Mouse (Mus musculus) kidney, postnatal 25 days (tissue): Measurements from ENCODE around the gene Zfp369.
"Not testable (repeated sequence)": the region's sequence is repeated elsewhere in the genome, so short reads cannot be mapped to it uniquely, and the experiment has no call there.

Experiments
- DNase-seq, 2 experiments: peaks; one replicate each; pipeline ENCODE4 v3.0.0; 2021; ENCODE audit warnings: mixed read lengths in 2 of 2

The Zfp369 gene

DNA sequence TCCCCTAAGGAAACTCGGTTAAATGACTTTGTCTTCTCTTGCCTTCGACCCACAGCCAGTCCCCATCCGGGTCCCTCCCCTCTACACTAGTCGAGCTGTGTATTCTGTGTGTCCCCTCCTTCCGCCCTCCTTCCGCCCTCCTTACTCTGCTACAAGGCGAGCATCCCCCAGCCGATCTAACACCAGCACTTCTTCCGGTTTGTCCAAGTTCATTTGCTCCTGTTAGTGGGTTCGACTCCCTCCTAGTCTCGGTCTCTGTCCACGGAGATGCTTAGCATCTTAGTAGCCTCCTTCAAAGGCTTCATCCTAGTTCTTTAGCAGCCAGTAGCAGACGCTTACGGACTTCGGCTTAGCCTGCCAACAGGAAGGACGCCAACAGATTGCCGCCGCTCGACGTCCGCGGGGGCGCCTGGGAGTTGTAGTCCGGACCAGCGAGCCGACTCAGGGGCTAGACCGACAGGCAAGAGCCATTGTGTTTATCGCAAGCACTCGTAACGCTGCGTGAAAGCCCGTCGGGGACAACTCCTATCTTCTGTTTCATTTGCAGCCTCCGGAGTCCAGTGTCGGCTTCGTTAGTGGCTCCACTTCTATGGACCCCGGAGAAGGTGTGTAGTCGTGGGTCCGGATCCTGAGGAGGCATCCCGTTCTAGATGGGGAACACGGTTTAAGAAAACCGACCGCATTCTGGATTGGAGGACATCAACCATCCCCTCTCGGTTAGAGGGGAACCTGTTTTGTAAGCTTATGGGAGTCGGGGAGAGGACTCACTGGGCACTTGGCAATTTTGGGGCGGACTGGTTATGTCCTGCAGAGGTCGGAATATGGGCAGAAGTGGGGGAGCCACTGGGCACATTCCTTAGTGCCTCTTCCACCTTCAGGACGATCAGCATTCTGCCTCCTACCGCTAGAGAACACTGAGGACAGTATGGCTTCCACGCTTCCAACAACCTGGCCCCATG is at the start of gene Zfp369:
TSS of gene Zfp369 (plus strand) at position 432 of the 959 bp plus-strand sequence.
- peak; percentile 95 to 97 for DNase-seq

- DNase-seq = no peak
Measured at GRCm38 (mm10) chr13:65237211-65237610, 41.4 kb upstream of the Zfp369 start.

- peak; percentile 97 to 98 for DNase-seq
Measured at GRCm38 (mm10) chr13:65240509-65241098, 38.0 kb upstream of the Zfp369 start.

DNA sequence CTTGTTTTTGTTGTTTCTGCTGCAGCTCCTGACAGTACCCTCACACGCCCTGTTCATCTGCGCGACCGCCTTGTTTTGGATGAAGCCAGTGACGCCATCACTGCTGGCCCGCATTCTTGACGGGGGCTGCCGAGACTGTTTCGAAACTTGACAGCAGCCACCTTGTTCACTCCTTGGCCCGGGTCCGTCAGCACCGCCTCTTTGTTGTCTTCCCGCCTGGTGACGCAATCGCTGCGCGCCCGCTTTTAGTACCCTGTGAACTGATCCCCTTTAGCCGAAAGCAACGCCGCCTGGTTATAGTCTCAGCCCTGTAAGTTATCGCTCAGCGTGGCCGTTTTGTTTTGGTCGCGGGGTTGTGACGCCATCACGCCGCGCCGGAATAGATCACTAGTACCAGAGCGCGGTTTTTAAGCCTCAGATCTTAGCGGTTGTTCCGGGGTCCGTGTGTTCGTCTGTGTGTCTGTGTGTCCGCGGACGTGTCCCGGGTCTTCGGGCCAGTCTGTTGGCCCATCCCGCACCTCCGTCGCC is 37.5 kb upstream of the Zfp369 start:
- DNase-seq = peak; percentile 97 to 99

- DNase-seq = peak in 1 of 2 experiments; percentile 63
Measured at GRCm38 (mm10) chr13:65241627-65242318, 36.8 kb upstream of the Zfp369 start.

DNA sequence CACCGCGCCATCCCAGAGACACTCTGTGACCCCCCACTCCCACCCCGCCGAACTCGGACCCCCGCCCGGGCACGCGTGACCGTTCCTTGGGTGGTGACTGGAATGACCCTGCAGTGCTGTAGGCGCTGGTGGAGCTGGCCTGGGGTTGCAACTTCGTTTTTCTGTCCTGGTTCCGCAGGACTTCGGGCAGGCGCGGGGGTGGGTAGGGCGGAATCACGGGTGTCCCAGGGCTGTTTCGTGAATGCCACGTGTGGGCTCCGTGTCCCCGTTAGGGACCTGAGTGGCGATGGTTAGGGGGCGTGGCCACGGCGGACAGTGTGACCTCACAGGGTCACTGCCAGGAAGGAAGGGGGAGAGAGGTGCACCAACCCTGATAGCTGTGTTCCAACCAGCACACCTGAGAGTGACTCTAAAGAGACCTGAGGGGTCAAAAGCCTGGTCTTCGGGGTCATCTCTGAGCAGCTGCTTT is 36.3 kb upstream of the Zfp369 start:
- DNase-seq = peak in 1 of 2 experiments; percentile 37

GRCm38 (mm10) chr13:65243273-65243672 is 35.3 kb upstream of the Zfp369 start:
- no peak for DNase-seq

GRCm38 (mm10) chr13:65258175-65258954 is 20.2 kb upstream of the Zfp369 start:
- DNase-seq = peak in 1 of 2 experiments; percentile 39

GRCm38 (mm10) chr13:65259239-65259638 is 19.4 kb upstream of the Zfp369 start, which contains the start of gene Gm10775:
Gm10775 (plus strand) TSS chr13:65259539.
- DNase-seq = no peak

DNA sequence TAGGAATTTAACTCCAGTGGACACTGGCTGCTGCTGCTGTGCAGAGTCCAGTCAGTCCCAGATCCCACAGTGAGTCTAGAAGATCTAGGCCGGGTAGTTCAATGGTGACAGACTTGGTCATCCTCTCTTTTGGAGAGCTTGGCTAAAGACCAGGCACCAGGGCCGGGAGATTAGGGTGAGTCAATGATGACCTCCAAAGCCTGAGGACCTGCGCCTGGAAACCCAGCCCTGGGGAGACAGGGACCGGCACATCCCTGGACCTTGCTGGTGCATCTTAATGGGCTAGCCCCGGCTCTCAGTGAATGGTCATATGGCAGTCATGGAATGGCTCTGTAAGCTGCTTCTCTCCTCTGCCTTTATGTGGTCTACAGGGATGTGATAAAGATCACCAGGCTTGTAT is 16.5 kb upstream of the Zfp369 start:
- no peak for DNase-seq

DNA sequence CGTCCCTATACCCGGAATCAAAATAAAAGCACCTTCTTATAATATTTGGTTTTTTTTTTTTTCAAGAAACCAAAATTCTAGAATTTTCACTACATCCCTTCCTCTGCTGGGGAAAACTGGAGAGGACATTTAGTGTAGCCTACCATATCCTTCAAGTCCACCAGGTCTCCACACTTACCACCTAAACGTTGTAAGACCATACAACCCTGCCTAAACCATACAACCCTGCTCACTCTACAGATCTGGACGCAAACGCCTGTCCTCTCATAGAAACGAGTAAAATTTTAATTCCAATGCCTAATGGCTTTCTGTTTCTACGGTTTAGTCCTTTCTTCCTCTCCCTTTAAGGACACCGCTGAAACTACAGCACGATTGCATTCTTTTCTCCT is 626 bp upstream of the Zfp369 start:
- DNase-seq = no peak

DNA sequence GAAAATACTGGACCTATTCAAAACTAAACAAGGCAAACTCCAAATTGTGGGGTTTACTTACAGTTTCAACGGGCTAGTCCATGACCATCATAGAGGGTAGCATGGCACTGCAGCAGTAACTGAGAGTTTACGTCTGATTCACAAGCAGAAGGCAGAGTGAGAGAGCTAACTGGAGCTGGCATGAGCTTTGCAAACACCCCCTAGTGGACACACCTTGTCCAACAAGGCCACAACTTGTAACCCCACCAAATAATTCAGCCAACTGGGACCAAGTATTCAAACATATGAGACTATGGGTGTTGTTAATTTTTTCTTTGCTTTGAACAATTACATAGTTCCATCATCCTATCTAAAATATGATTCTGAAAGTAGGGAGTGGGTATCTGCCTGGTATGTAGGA is 8.2 kb downstream of the Zfp369 start:
- DNase-seq = no peak

GRCm38 (mm10) chr13:65296354-65296753 is 17.7 kb downstream of the Zfp369 start:
- DNase-seq = no peak

- DNase-seq = peak in 1 of 2 experiments; percentile 37
Measured at GRCm38 (mm10) chr13:65310849-65311248, 32.2 kb downstream of the Zfp369 start.

DNA sequence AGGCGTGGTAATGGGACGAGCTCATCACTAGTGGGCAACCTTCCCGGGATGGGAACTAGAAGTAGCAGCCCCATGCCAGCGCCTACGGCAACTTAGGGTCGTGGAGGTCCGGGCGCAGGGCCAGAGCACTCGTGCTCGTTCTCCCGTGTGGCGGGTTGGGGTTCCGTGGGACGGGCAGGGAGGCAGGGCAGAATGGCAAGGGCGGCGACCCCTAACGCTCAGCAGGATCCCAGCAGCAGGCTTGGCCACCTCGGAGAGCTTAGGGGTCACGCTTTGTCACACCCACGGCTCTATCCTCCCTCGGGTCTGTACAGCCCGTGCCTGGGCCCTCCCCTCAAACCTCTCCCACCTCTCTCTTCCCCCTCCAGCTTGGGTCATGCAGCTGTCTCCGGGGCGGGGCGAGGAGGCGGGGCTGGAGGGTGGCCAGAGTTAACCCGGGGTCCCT is 32.7 kb downstream of the Zfp369 start:
- DNase-seq = no peak

- no peak for DNase-seq
Measured at GRCm38 (mm10) chr13:65311826-65312225, 33.2 kb downstream of the Zfp369 start.

- DNase-seq = not testable (repeated sequence)
Measured at GRCm38 (mm10) chr13:65348501-65348900, 69.9 kb downstream of the Zfp369 start.

GRCm38 (mm10) chr13:65351768-65352167 is 73.2 kb downstream of the Zfp369 start:
- DNase-seq = peak in 1 of 2 experiments; percentile 39
